Mouse (Mus musculus): ENCODE measurements around the gene Cyp8b1.

Gene Cyp8b1

DNA sequence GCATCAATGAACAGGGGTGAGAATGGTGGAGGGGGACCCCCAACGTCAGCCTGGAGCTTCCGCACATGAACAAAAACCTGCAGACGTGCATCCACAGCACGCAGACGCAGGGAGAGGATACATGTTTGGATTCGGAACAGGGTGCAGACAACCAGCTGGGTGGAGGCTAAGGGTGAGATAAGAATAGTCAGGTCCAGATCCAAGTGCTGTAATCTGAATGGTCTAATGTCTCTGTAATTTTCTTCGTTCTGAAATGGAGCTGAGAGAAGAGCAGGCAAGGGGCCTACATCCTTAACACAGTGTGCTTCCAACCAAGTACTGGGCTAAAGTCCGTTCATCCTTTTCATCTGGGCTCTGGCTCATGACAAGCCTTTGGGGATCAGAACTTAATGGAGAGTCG is 24.8 kb downstream of the Cyp8b1 start:
- DNase-seq (ENCODE audit: low read depth, low spot score), result no peak

- DNase-seq (ENCODE audit: low read depth, low spot score), result no peak
Observed at GRCm38 (mm10) chr9:121890441-121890941, 25.6 kb downstream of the Cyp8b1 start.

- no peak for DNase-seq (ENCODE audit: low read depth, low spot score)
Observed at GRCm38 (mm10) chr9:121889927-121890440, 26.1 kb downstream of the Cyp8b1 start.

DNA sequence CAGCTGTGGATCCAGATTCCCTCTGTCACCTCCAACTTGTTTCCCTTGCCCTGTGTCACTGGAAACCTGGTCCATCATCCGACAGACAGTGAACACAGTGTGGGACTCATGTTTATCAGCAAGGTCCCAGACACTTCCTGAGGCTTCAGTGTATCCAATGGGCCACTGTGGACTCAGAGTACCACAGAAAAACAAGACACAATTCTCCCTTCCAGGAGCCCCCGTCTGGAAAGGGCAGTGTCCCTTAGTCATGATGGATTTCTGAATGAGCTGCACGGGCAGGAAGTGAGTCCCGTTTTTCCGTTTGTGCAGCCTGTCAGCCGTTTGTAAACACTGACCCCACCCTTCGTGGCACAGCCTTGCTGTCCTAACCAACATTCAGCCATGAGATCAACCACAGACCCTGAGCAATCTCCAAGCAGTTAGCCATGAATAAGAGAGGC is 34.1 kb downstream of the Cyp8b1 start:
- DNase-seq (ENCODE audit: low read depth, low spot score), result no peak

- no peak for DNase-seq (ENCODE audit: low read depth, low spot score)
Observed at GRCm38 (mm10) chr9:121881301-121881700, 34.8 kb downstream of the Cyp8b1 start.

DNA sequence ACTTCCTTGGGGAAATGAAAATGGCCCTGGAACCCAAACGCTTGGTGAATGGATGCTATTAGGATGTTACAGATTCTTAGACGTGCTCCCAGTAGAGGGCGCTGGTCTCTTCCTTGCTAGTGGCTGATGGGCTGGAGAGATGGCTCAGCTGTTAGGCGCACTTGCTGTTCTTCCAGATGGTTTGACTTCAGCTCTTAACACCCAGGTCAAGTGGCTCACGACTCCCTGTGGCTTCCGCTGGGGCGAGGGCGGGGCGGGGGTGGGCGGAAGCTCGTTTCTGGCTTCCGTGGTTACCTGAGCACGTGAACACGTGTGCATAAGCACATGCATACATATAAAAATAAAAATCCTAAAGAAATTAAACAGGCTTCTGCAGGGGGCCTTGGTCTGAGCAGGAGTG is 35.3 kb downstream of the Cyp8b1 start:
- DNase-seq (ENCODE audit: low read depth, low spot score), result no peak

DNA sequence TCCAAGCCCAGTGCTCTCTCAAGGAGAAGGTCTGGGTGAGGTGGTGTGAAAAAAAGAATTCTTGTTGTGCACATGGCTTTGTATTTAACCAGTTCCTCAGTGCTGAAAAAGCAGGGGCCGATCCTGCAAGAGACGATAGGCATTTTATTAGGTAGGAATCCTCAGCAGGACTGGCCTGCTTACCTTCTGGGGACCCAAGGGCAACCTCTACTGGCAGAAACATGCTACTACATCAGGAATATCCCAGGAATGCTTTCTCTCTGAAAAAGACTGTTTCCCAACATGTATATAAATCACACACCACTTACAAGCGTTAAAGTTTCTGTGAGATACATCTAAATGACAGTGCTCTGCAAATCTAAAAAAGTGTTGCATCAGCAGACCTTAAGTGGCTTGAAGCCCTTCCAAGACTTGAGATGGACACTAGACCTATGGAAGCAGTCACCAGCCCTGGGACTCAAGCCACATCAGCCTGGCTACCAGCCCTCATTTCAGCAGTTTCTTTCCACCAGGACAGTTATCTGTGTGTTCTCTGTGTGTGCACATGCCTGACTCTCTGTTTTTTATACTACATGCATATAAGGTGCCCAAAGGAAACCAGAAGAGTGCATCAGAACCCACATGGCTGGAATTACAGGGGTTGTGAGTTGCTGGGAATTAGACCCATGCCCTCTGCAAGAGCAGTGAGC is 38.9 kb downstream of the Cyp8b1 start:
- peak; percentile 32 for DNase-seq (ENCODE audit: low read depth, low spot score)

- no peak for DNase-seq (ENCODE audit: low read depth, low spot score)
Observed at GRCm38 (mm10) chr9:121873578-121873977, 42.5 kb downstream of the Cyp8b1 start.

DNA sequence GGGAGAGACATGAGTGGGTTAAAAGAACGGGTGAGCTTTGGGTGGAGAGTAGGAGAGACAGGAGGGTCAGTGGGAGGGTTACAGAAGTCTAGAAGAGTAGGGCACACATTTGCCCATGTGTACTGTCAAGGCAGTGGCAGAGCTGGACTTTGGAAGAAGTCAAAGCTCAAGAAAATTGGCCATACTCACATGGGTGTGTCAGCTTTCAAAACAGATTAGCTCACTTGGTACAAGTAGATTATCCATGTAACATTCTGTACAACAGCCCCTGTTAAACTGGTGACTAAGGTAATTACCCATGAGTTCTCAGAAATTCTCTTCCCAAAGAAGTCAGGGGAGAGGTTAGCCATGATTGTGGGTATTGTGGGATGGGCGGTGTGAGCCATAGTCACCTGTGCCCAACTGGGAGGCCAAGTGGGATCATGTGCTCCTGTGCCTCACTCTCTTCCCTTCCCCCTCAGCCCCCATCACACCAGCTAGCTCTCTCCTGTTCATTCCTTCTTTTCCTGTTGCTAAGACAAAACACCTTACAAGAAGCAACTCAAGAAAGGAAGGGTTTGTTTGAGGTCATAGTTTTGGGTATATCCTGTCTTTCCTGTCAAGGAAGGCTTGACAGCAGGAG is 43.9 kb downstream of the Cyp8b1 start:
- no peak for DNase-seq (ENCODE audit: low read depth, low spot score)

- DNase-seq (ENCODE audit: low read depth, low spot score), result no peak
Observed at GRCm38 (mm10) chr9:121869973-121870515, 46.1 kb downstream of the Cyp8b1 start.

DNA sequence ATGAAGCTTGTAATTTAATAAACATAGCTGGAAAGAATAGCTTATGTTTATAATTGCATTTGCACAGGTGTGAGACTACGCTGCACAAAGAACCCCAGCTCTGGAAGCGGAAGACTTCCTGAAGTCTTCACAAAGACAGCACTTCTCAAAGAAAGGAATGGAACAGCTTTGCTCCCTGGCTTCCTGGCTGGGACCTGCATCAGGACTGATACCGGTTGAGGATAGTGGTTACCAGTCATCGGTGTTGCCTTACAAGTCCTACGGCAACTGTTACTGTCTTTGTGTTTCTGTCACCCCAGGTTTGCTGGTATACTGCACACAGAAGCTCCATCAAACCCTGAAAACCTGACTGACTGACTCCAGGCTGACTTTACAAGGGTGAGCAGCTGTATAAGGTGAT is 46.7 kb downstream of the Cyp8b1 start:
- DNase-seq (ENCODE audit: low read depth, low spot score), result no peak

GRCm38 (mm10) chr9:121868236-121868635 is 47.9 kb downstream of the Cyp8b1 start:
- DNase-seq (ENCODE audit: low read depth, low spot score), result no peak

DNA sequence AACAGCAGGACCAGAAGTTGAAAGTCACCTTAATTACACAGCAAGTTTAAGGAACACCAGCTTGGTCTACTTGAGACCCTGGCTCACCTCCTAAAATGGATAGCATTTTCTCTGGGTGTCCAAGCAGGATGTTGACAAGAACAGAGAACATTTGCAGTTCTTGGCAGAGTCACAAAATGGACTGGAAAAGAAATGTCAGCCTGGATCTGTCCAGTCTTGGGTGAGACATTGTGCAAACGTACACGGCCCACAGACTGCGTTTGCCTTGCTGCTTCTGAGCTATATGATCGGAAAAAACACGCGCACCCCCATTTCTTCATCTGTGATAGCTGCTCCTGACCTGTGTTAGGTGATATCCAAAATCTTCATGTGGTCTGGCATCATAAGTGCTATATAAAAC is 48.5 kb downstream of the Cyp8b1 start:
- no peak for DNase-seq (ENCODE audit: low read depth, low spot score)

- no peak for DNase-seq (ENCODE audit: low read depth, low spot score)
Observed at GRCm38 (mm10) chr9:121865425-121866008, 50.6 kb downstream of the Cyp8b1 start.

DNA sequence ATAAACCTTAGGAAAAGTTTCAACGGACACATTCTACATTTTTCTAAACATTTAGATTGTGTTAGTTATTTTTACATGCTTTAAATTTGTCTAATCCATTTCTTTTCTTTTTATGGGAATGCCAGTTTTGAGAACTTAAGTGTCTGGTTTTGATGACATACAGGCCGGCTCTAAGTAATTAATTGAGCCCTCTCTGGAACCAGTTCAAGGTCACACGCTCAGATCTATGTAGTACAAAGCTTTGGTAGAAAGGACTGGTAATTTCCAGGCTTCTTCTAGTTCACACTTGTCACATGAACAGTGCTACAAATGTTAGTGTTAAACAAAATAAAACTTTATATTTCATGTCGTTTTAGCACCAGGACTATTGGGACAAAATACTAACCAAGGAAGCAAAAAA is 51.3 kb downstream of the Cyp8b1 start:
- DNase-seq (ENCODE audit: low read depth, low spot score), result no peak
